Mouse (Mus musculus): ENCODE measurements around the gene Rabl6.

GRCm38 (mm10) chr2:25584856-25585255 is 23.5 kb downstream of the Rabl6 start:
- TF ChIP-seq EP300 (IDR thresholded peaks at IDR 0.05; ENCODE audit: low read depth) (no peak), CTCF (IDR thresholded peaks at IDR 0.05; ENCODE audit: low read depth) (no peak)

Data from liver, postnatal 0 days (tissue).